Mouse (Mus musculus) kidney, postnatal 4 days (tissue): ENCODE measurements at regions not wholly inside any gene's neighbourhood (a gene's known extent, or its start where the extent isn't known, plus 50 kb on each side); places are given as distances from the start of the nearest gene placed in this dataset.
A peak's percentile ranks its signal among the peaks of the same experiment; 100 is the strongest.

Source experiments
- DNase-seq, 2 experiments: peaks; one replicate each; pipeline ENCODE4 v3.0.0; 2021; ENCODE audit warnings: mixed read lengths in 2 of 2

DNA sequence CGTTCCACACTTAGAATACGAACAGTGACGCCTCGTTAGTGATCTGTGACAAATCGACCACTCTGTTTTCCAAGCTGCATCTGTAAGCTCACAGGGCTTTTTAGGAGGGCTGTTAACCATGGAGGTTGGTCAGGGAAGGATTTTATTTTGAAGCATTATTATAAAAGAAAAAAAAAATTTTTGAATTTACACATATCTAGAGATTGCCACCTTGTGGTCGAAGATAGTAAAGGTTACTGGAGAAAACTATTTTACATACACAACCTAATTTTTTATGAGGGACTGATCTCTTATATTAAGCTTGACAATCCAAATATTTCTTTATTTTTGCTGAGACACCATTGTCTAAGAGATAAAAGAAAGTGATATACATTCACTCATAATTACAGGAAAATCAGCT, 937.2 kb downstream of the Sorcs1 start:
- DNase-seq: no peak

DNA sequence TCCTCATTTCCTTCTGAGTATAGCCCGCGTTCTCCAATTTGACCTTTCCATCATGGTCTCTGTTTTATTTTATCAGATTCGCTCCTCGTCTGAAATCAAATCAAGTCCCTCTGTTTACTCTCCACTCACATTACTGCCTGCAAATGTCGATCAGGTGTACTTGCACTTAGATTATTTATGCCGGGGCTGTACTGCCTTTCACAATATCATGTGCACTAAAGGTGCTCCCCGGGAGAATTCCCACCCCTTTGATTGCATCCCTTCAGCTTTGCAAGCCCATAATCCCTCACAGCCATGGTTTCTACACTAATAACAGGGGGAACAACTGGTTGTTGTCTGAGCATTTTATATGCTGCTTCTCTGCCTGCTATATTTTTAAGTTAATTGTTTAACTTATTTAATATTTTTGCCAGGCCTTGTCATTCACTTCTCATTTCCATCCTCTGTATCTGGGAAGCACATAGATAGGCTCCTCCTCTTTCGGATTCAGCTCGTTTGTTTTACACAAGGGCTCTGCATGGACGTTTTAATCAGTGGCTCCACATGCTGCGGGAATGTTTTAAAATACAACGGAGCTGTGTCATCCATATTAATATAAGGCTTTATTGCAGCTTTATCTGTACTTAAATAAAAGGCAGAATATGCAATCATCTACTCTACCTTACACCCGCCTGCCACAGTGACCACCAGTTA, 938.8 kb downstream of the Sorcs1 start:
- DNase-seq: no peak

DNA sequence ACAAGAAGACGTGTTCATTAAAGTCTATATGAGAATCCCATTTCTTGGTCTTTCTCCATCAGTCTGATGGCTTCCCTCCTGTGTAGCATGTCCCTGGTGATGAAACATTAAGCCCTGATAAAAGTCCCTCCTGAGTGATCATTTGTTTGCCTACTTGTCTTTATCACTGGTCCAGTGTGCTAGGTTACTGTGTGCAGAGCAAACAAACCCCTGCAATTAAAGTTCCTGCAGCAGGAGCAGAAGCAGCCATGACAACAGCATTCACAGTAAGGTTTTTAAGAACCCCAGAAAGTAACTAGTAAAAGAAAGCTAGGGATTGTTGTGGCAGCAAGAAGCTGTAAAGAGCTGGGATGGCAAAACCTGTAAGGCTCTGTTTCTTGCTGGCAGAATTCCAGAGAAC, 980.8 kb downstream of the Sorcs1 start:
- DNase-seq: no peak

DNA sequence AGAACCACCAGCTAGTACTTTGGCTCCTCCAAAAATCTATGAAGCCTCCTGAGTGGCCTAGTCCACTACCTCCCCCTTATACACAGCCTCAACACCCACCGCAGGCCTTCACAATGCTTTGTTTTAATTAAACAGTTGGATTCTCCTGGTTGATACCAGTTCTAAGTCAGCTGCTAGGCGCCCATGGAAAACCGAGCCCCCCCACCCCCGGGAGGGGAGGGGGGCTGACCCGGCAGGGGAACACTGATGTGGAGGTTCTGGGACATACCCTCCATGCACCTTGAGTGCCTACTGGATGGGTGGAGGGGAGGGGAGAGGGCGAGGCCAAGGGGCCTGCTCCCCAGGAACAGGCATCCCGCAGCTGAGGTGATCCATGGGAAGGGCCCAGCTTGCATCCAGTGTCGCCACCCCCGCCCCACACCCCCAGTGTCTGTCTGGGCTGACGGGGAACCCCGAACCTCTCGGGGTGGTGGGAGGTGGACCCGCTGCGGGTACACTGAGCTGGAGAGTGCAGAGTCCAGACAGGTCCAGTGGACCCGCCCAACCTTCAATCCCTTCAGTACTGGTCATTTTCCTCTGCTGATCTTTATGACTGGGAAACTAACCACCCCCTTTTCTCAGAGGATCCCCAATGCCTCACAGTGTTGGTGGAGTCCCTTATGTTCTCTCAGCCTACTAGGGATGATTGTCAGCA, 992.7 kb downstream of the Sorcs1 start:
- no peak for DNase-seq

DNA sequence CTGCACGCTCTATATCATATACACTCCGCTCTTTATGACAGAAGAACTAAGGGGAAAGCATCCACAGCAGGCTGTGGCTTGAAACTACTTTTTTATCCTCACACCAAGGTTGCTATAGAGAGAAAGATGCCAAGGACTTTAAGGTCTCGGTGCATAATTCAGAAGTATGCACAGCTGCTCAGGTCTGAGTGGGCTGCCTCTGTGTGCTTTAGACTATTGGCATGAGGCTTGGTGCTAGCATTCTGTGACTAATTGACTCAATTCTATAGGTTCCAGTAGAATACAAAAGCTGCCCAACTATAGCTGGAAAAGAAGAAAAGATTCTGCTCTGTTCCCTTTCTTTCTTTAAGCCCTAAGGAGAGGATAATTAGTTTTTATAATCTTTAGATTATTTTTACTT, 997.2 kb downstream of the Sorcs1 start:
- DNase-seq: no peak

DNA sequence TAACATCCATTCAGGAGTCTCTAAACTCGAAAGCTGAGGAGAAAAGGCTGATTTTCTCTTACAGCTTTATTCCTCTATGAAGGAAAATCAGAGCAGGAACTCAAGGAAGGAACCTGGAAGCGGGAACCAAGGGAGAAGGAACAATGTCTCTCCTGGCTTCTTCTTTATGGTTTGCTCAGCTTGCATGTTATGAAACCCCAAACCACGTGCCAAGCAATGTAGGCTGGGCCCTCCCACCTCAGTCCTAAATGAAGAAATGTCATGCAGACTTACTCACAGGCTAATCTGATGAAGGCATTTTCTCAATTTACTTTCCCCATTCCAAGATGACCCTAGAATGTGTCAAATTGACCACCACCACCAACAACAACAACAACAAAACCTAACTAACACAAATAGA, 998.4 kb downstream of the Sorcs1 start:
- no peak for DNase-seq

DNA sequence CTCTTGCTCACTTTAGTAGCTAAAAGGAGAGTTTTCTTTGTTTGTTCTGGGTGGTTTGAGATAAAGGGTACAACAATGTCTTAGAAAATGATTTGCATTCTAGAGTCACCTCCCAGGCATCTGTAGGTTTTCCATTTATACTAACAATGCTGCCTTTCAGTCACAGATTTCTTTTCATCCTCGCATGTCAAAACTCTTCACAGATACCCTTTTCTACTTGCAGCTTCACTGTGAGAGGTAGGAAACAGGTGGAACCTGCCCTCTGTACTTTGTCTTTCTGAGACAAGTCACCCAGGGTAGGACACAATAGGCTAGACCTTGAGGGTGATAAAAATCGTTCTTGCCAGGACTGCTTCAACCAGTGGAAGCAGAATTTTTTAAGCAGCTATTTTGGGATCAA, 1002.5 kb downstream of the Sorcs1 start:
- DNase-seq: no peak

DNA sequence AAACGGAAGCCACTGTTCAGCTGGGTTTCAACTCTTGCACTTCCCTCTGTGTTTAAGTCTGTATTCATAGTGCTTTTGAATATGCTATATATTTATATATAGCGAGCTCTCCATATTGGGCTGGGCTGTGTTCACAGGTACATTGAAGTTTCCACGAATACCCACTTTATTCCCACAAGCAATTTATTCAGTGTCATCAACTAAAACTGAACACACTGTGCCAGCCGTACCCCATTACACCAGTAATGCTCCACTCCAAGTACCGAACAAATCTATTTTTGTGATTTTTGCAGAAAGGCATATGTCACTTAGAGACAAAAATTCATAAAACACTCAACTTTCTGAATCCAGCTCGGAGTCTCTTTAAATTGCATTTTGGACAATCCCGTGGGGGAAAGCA, 1048.5 kb downstream of the Sorcs1 start:
- no peak for DNase-seq

DNA sequence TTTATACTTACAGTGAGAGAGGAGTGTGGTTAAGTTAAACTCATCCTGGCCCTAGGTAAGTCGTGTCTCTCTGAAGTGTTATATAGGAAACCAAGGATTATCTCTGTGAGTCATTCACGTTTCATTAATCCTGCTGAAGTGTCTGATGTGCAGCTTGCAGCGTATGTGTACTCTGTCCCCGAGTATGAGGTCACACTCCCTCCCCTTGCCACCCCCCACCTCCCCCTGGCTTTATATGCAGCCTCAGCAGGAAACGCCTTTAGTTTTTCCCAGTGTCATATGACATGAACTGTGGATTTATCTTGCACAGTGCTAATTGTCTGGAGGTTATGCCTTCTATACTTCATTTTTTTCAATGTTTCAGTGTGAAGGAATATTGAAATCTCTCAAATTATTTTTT, 1058.5 kb downstream of the Sorcs1 start:
- peak in 1 of 2 experiments; percentile 1 for DNase-seq

DNA sequence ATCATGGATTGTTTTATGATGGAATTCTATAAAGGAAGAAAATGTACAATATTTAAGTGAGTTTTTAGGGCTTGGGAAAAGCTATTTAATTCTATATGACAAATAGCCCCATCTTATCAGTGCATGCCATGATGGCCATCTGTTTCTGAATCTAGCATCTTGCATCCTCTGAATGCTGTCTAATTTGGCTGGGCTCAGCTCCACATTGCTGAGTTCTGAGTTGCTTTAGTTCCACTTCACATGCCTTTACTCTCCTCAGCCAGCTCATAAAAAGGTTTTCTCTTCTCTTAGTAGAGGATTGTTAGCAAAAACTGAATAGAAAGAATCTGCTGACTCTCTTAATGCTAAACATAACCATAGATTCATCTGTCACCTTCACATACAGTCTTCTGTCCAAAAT, 1063.4 kb downstream of the Sorcs1 start:
- no peak for DNase-seq
